In the genomic region with DNA sequence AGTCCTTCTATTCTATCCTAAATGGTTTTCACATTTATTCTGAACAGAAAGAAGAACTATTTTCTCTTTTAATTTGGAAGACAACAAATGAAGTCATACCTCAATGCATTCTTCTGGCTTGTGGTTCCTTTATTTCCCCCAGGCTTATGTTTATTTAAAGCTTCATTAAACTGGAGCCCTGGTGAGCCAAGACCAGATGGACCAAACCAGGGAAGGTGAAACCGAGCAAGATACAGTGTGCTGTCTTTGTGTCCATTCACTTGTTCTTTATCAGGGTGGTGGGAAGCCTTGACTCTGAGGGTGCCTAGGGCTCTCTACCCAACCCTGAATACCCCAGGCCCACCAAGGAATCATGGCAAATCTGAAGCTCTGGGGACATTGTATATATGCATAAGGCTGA, we compare ENCODE assay signal across 10 mouse cellular contexts.
"Had no signal": no experiment of that assay in that cellular context is flagged by ENCODE, and none has a peak within 500 bp of the region (broad histone marks: within the 10 kb centered on the region; RNA-seq: fewer than 3 reads in every experiment).

No protein-coding gene starts in this region.

- H3K4me1 ChIP-seq: midbrain, embryonic 12.5 days; neural tube, embryonic 13.5 days had no signal

- H3K27me3 ChIP-seq: midbrain, embryonic 12.5 days; neural tube, embryonic 13.5 days had no signal

- H3K4me3 ChIP-seq: left cerebral cortex, adult 2 months; limb, embryonic 10.5 days; midbrain, embryonic 12.5 days; neural tube, embryonic 13.5 days had no signal

- H3K27ac ChIP-seq: left cerebral cortex, adult 2 months; limb, embryonic 10.5 days; macrophage; midbrain, embryonic 12.5 days; neural tube, embryonic 13.5 days had no signal

- DNase-seq: kidney, postnatal 25 days; lung, embryonic 14.5 days; lung, postnatal 10 days; right cerebral cortex, postnatal 14 days; thymus, postnatal 4 days had no signal
